Mouse (Mus musculus) kidney, postnatal 0 days (tissue): ENCODE data around the gene Scamp4. TPM values are rescaled to one million over a fixed set of nuclear protein-coding genes. Genes with fewer than 3 reads are reported as not detected.
A peak's percentile ranks its signal among the peaks of the same experiment; 100 is the strongest.

Source experiments
- ATAC-seq: fragments of 200-750 bp; cut with Nextera tagmentation; replicated peaks from 2 replicates; pipeline ENCODE4 v1.8.0; 2017; ENCODE audit warnings: low read depth, moderate number of reproducible peaks, moderate TSS enrichment, moderate library complexity; ENCODE audit not compliant: low FRiP score
- DNase-seq: peaks from one replicate; pipeline ENCODE4 v3.0.0-alpha.2; 2016; ENCODE audit warnings: low spot score
- H3K27ac ChIP-seq: fragments of 300-500 bp; sonication (generic); 2 replicates; pipeline ENCODE4 v1.5.1; 2014; ENCODE audit warnings: mild to moderate bottlenecking
- H3K27me3 ChIP-seq: fragments of 300-500 bp; sonication (generic); 2 replicates; pipeline ENCODE4 v1.6.1; 2014; ENCODE audit warnings: low read length, mixed read lengths; ENCODE audit not compliant: insufficient read depth
- H3K36me3 ChIP-seq: fragments of 300-500 bp; sonication (generic); 2 replicates; pipeline ENCODE4 v1.6.1; 2014; ENCODE audit warnings: low read length, mixed read lengths; ENCODE audit not compliant: insufficient read depth
- H3K4me1 ChIP-seq: fragments of 300-500 bp; sonication (generic); replicated peaks from 2 replicates; pipeline ENCODE4 v1.6.1; 2014; ENCODE audit warnings: antibody characterized with exemption, low read length, mixed read lengths; ENCODE audit not compliant: insufficient read depth
- H3K4me2 ChIP-seq: fragments of 300-500 bp; sonication (generic); 2 replicates; pipeline ENCODE4 v1.6.1; 2014; ENCODE audit warnings: mild to moderate bottlenecking, low read length, moderate library complexity, mixed read lengths
- H3K4me3 ChIP-seq: fragments of 300-500 bp; sonication (generic); replicated peaks from 2 replicates; pipeline ENCODE4 v1.5.1; 2014; ENCODE audit warnings: low read depth, low read length
- H3K9ac ChIP-seq: fragments of 300-500 bp; sonication (generic); 2 replicates; pipeline ENCODE4 v1.6.1; 2014; ENCODE audit warnings: low read depth, low read length
- H3K9me3 ChIP-seq: fragments of 300-500 bp; sonication (generic); replicated peaks from 2 replicates; pipeline ENCODE4 v1.6.1; 2016; ENCODE audit warnings: low read length, inconsistent platforms, mixed read lengths
- CTCF ChIP-seq: IDR thresholded peaks from 2 replicates; pipeline ENCODE4 v1.5.1; 2016; ENCODE audit warnings: antibody characterized with exemption, low read depth, mild to moderate bottlenecking, moderate library complexity
- WGBS: fragments of 180-500 bp; shearing (Covaris S2); extraction: QIAGEN DNeasy Blood & Tissue Kit; methylation state at CpG from one replicate; pipeline ENCODE4 v1.1.7; 2014; 5-methylcytosine and 5-hydroxymethylcytosine counted together
- polyA plus RNA-seq: library from polyadenylated mRNA; unstranded; fragments of >200 nt; fragmentation: Nextera tagmentation; extraction: Ambion mirVana; gene quantifications from 2 replicates; pipeline ENCODE4 v1.2.1, GENCODE M21; 2015

Scamp4 gene
- polyA plus RNA-seq, 1 experiment from 2014 or later, result 80.7 TPM

GRCm38 (mm10) chr10:80656863-80657623, 54.4 kb downstream of the Scamp4 start, which contains the start of gene Btbd2:
Gene Btbd2 (minus strand): TSS chr10:80657071.
- Histone ChIP-seq H3K36me3 (0 out of 2 replicates have a peak, but pooled peaks cover 3% of the 10 kb centered on the region), H3K9me3 (no peaks in the 10 kb centered on the region), H3K4me3 (peak within 1 kb of the TSS; percentile 90), H3K4me1 (peaks cover 20% of the 10 kb centered on the region; the same call in 1 of the 2 replicates), H3K27me3 (no peaks in the 10 kb centered on the region), H3K27ac (peak within 1 kb of the TSS; percentile 88), H3K4me2 (peak within 1 kb of the TSS; percentile 94), H3K9ac (peak within 1 kb of the TSS; percentile 91)
- WGBS, result 19% methylated on average over 15 of the region's 15 CpGs
- ATAC-seq (peak; percentile 5; the same call in 1 of the 2 replicates), DNase-seq (no peak)
- TF ChIP-seq CTCF, result no peak

- TF ChIP-seq CTCF, result no peak
- H3K4me2 ChIP-seq, result no peak overlapping the region
- H3K36me3 ChIP-seq, result no peaks in the 10 kb centered on the region
- H3K27me3 ChIP-seq, result no peaks in the 10 kb centered on the region
- no peak overlapping the region for H3K27ac ChIP-seq
- no peak overlapping the region for H3K4me3 ChIP-seq
- peaks cover 25% of the 10 kb centered on the region; the same call in 1 of the 2 replicates for H3K4me1 ChIP-seq
- WGBS, result 84% methylated on average over 14 of the region's 14 CpGs
- no peak for DNase-seq
- no peaks in the 10 kb centered on the region for H3K9me3 ChIP-seq
- ATAC-seq, result no peak
- H3K9ac ChIP-seq, result no peak overlapping the region
These were observed 55.6 kb downstream of the Scamp4 start for GRCm38 (mm10) chr10:80658194-80658840.

GRCm38 (mm10) chr10:80658841-80659202, 56.1 kb downstream of the Scamp4 start:
- H3K4me2 ChIP-seq, result peak overlapping the region; percentile 44; the same call in 1 of the 2 replicates
- WGBS, result 53% methylated on average over 4 of the region's 4 CpGs

GRCm38 (mm10) chr10:80659213-80659612, 56.5 kb downstream of the Scamp4 start:
- Histone ChIP-seq H3K4me2 (peak overlapping the region; percentile 44), H3K36me3 (no peaks in the 10 kb centered on the region), H3K9me3 (no peaks in the 10 kb centered on the region), H3K9ac (no peak overlapping the region), H3K4me1 (peaks cover 34% of the 10 kb centered on the region; the same call in 1 of the 2 replicates), H3K4me3 (no peak overlapping the region; the same call in 1 of the 2 replicates), H3K27ac (0 out of 2 replicates have a peak overlapping the region, but pooled peaks have one; percentile 4), H3K27me3 (no peaks in the 10 kb centered on the region)
- 13% methylated on average over 10 of the region's 10 CpGs for whole genome bisulfite sequencing
- ATAC-seq (no peak), DNase-seq (peak; percentile 92)
- TF ChIP-seq CTCF, result peak; percentile 79

More at GRCm38 (mm10) chr10:80658841-80659202, 56.1 kb downstream of the Scamp4 start:
- H3K9ac ChIP-seq, result no peak overlapping the region
- no peaks in the 10 kb centered on the region for H3K27me3 ChIP-seq
- no peaks in the 10 kb centered on the region for H3K36me3 ChIP-seq
- DNase-seq (no peak), ATAC-seq (no peak)
- H3K4me1 ChIP-seq, result peaks cover 30% of the 10 kb centered on the region; the same call in 1 of the 2 replicates
- TF ChIP-seq CTCF, result no peak
- H3K27ac ChIP-seq, result 0 out of 2 replicates have a peak overlapping the region, but pooled peaks have one; percentile 4
- no peak overlapping the region for H3K4me3 ChIP-seq
- H3K9me3 ChIP-seq, result no peaks in the 10 kb centered on the region

- peak; percentile 78 for TF ChIP-seq CTCF
- DNase-seq (peak; percentile 78), ATAC-seq (no peak)
- Histone ChIP-seq H3K9ac (no peak overlapping the region), H3K4me1 (peaks cover 39% of the 10 kb centered on the region), H3K9me3 (no peaks in the 10 kb centered on the region), H3K27ac (no peak overlapping the region), H3K4me2 (no peak overlapping the region), H3K4me3 (no peak overlapping the region), H3K36me3 (peaks cover under 1% of the 10 kb centered on the region), H3K27me3 (no peaks in the 10 kb centered on the region)
- WGBS, result 25% methylated on average over 5 of the region's 5 CpGs
These were observed 58.5 kb downstream of the Scamp4 start for GRCm38 (mm10) chr10:80661149-80661548.

GRCm38 (mm10) chr10:80663485-80664196, 61.0 kb downstream of the Scamp4 start:
- 31% methylated on average over 5 of the region's 5 CpGs for WGBS
- Histone ChIP-seq H3K9ac (0 out of 2 replicates have a peak overlapping the region, but pooled peaks have one; percentile 27), H3K4me2 (no peak overlapping the region), H3K27ac (peak overlapping the region; percentile 93), H3K4me1 (peaks cover 42% of the 10 kb centered on the region), H3K36me3 (peaks cover 22% of the 10 kb centered on the region), H3K4me3 (no peak overlapping the region), H3K9me3 (no peaks in the 10 kb centered on the region), H3K27me3 (no peaks in the 10 kb centered on the region)
- ATAC-seq (no peak), DNase-seq (no peak)
- TF ChIP-seq CTCF, result no peak
